Mouse (Mus musculus) skeletal muscle tissue, adult 2 months (tissue): ENCODE results near the gene Lif.

Experiments
- DNase-seq: peaks from one replicate; pipeline ENCODE4 v3.0.0-alpha.2; 2012; ENCODE audit warnings: low read depth, low spot score

The Lif gene

DNA sequence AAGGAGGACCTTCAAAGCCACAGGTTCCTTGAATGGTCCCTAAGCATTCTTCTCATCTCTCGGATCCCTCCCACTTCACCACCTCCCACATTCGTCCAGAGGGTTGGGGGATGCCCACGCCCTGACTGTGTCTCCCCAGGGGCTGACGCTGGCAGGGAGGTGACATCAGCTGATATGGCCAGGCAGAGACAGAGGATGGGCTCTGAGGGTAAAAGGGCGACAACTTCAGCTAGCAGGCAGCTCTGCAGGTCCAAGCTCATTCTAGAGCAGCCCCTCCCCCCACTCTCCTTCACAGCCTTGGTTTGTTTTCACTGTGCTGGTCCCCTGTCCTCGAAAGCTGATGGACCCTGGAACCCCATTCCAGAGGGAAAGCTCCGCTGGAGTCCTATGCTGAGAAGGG is 41.3 kb downstream of the Lif start:
- DNase-seq: no peak

GRCm38 (mm10) chr11:4299191-4299590 is 41.8 kb downstream of the Lif start:
- no peak for DNase-seq

DNA sequence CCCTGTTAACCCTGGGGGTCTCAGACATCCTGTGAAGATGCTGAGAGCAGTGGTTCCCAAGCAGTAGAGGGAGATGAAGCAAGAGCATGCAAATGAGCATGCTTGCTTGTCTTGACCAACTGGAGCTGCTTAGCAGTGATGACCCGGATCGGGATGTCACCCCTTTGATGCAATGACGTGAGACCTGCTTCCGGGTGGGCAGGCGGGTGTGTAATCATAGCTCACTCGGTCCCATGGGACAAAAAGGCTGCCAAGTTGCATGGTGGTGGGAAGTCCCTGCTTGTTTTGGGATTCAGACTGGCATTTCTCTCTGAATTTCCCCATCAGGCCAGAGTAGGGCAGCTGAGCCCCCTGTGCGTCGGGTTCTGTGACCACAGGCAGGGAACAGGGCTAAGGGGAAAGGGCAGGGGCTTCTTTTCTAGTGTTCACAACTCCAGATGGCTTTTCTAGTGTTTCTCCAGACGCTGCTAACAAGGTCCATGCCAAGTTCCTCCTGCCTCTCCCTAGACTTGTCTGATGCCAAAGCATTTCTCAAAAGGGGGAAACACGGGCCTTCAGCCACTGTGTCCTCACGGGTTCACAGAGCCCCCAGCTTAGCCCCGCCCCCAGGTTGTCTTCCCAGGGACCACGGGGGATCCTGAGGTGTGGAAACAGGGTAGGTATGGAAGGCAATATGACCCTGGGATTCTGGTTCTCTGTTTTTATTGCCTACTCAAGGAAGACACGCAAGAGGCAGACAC is 42.5 kb downstream of the Lif start:
- DNase-seq: peak; percentile 74

DNA sequence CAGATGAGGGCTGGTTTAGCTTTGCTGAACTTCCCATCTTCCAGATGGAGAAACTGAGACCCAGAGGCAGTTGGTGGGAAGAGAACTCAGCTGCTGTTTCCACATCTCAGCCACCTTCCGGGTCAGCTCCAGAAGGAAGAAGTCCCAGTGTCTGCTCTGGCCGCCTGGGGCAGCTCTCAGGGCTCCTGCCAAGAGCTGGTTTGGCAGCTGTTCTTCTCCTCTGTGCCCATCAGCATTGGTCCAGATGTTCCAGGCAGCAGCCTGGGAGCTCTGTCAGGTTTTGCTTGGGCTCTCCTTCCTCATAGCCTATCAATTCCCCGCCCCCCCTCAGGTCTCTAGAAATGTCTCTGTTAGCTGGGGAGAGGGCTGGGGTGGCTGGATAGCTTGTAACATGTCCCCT is 43.3 kb downstream of the Lif start:
- DNase-seq: no peak

DNA sequence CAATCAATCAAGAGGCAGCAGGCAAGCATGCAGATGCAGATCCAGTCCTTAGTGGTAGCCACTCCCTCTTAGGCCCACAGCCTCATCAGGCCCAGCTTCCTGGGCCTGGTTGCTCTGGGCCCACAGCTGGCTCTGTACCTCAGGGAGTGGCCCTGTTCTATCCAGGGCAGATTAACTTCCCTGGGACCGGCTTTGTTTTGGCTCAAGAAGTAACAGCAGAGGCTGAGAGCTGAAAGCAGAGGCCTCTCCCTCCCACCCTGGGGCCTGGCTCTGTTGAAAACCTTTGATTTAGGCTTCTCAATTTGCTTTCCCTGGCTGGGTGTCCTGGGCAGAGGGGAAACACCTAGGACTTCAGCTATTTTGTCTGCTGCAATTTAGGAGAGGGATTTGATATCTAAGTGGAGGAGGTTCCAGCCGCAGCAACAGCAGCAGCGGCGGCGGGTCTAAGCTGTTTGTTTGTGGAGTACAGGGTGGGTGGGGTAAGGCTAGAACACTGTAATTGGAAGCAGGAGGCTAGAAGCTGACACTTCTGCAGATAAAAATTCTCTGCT is 45.1 kb downstream of the Lif start:
- peak; percentile 75 for DNase-seq

DNA sequence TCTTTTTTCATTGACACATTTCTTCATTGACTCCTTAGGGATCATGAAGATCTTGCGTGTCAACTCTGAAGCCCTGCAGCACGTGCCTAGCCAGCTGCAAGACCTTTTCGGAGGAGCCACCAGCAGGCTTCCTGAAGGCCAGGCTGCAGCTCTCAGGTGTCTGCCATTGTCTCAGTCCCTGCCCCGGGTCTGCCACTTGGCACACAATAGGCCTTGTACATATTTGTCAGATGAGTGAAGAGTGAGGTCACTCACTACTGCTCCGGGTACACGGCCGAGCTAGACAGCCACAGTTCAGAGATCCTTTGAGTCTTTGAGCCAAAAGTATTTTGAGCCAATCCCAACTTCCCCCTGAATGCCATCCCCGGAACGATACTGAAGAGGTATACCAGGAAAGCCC is 45.7 kb downstream of the Lif start:
- no peak for DNase-seq

DNA sequence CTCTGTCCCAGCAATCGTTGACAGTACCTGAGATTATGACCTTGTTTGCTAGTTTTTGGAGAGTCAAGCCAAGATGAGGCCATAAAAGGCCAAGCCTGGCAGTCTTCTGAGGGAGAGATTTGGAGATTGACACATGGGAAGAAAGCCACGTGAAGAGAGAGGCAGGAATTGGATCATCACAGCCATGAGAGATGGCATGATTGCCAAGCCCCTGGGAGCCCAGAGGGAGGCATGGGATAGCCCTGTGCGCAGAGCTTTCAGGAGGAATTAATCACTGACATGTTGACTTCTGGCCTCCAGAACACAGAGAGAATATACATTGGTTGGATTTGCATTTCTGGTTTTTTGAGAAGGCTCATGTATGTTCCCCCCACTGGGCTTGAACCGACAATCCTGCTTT is 46.8 kb downstream of the Lif start:
- DNase-seq: no peak

DNA sequence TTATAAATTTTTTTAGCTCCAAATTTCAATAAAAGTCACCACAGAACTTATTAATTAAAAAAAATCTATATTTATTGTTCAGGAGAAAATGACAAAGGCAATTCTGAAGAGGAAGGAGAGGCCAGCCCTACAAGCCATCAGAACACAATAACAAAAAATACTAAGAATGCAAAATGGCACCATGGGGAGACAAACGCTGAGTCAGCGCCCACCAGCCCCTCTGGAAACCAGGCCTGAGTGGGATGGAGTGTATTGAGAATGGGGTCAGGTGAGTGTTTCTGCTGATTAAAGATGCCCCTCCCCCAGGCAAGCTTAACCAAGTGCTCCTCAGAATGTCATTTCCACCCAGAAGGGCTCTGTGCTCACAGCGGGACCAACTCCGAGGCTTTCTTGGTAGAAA is 47.7 kb downstream of the Lif start:
- DNase-seq: no peak

DNA sequence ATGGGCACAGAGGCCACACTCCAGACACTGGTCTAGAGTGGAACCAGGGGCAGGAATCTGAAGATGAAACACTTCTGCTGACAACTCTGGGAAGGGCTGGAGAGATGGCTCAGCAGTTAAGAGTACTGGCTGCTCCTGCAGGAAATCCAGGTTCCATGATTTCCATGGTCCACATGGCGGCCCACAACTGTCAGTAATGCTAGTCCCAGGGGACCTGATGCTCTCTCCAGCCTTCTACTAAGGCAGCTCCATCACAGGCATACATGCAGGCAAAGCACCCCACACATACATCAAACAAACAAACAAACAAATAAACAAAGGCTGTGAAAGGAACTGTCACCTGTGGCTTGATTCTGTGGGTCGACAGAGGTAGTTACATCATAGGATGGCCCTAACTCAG is 48.7 kb downstream of the Lif start:
- DNase-seq: no peak

- no peak for DNase-seq
Measured at GRCm38 (mm10) chr11:4308060-4308513, 50.7 kb downstream of the Lif start.

DNA sequence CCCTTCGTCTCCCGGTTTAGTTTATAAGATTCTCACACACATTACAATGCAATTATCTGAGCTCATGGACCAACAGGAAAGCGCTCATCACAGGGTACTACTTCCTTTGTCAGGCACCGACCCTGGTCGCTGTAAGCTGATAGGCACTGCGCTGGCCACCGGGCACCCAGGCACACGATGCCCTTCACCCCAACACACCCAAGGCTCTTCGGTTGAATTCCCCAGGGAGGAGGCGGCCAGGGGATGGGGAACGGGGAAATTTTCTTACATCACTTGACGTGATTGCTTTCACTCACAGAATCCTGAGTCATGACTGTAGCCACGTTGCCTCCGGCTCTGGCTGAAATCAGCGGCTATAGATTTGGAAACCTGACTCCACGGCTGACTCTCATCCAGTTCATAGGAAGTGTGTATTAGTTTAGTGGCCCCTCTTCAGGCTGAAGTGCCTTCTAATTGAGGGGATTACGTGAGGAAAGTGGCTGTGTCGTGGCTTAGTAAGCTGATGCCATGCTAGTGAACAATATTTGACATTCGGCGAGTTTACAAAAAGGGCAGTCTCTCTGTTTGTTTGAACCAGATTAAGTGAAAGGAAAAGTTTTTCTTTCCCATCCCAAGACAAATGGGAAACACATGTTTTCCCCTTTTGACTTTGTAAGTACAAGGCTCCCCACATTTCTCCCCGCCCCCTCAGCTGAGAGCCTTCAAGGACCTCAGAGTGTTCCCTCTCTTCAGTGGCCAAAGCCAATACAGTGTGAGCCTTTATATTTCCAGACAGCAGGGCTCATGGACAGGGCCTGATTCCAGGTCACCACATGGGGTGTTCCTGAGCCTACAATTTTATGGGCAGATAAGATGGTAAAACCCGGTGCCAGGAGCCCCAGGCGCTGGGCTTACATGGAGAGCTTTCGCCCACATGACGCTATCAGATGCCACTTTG is 51.4 kb downstream of the Lif start:
- DNase-seq: peak; percentile 64

DNA sequence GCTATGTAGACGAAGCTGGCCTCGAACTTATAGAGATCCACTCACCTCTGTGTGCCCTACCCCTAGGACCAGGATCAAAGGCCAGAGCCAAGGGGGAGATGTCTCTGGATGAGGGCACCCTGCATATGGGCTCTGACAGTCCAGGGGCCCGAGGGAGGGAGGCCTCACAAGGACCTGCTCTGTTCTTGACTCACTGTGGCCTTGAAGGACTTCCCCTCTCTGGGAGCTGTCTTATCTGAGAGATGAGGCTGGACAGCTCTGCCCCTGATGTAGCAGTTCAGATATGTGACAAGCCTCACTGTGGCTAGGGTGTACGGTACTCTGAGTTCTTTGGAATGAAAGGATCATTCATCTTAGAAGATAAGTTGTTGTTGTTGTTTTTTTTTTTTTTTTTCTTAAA is 52.3 kb downstream of the Lif start:
- no peak for DNase-seq

- no peak for DNase-seq
Measured at GRCm38 (mm10) chr11:4310324-4310723, 53.0 kb downstream of the Lif start.

DNA sequence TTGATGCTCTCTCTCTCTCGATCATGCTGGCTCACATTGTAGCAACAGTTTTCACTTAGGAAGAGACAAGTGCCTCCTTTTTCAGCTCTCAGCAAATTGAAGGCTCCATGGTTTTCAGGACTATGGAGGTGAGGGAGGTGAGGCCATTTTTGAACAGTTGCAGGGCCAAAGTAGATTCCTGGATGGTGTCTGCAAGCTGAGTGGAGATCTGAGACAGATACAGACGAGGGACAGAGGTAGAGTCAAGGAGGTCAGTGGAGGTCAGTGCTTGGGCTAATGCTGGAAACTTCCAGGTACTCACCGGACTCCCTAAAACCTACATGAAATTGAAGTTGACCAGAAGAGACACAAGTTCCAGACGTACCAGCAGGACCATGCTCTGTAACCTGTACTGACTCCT is 54.8 kb downstream of the Lif start:
- no peak for DNase-seq

DNA sequence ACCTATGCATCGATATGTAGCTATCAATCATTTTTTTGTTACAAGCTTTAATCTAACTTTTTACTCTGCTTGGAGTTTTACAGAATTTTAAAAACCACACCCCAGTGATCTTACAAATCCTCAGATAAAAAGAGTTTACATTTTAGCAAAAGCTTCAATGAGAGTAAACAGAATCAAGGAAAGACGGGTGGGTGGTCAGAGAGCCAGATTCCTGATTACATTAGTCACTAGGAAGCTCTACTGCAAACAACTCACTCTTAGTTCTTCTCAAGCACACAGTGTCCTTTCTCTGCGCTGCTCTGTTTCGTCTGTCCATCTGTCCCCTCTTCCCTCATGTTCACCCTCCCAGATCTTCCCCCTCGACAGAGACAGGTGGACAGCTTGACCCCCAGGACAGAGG is 59.9 kb downstream of the Lif start:
- DNase-seq: no peak

DNA sequence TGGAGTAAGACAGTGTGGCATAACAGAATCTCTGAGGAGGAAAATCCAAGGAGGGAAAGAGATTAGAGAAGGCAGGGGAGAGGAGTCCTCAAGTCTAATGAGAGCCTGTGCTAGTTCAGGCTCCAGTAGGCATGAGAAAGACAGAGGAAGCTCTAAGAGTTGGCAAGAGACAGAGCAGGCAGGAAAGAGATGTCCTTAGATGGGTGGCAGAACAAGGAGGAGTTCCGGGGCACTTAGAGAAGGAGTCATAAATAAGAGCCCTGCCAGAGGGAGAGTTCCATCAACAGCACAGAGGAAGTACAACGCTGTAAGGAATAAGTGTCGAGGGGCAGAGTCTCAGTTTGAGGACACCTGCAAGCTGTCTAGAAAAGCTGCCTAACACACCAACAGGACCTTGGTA is 60.7 kb downstream of the Lif start:
- no peak for DNase-seq

DNA sequence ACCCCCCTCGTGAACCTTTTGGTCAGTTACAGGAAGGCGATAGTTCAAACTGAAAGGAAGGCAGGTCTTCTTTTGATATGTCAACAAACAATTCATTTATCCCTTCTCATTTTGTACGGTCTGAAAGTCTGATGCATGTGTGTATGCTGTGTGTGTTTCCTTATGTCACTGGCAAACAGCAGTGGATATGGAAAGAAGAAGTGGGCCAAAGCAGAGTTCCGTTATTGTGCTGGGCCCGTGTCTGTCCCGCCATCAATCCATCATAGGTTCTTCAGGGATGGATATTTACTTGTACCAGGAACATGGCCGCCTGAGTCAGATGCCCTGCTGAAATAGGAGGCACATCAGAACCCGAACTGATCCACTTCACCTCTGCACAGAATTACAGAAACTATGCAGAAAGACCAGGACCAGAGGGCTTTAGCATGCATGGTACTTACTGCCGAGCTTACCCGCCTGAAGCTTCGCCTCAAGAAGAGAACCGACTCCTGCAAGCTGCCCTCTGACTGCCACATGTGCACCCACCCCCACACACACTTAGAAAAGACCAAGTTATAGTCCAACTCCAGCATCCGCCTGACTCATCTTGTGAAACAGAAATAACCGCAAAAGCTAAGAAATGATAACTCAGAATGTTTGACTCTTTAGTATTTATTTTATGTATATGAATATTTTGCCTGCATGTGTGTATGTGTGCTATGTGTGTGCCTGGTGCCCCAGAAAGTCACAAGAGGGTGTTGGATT is 62.0 kb downstream of the Lif start:
- DNase-seq: no peak

- DNase-seq: no peak
Measured at GRCm38 (mm10) chr11:4320876-4321275, 63.5 kb downstream of the Lif start.
